ENCODE assay signal across 22 mouse cellular contexts in genomic region chr3:86954521-86954920, GRCm38 (mm10). TPM values are rescaled to one million over a fixed set of nuclear protein-coding genes. Genes with fewer than 3 reads are reported as not detected.
A peak's percentile ranks its signal among the peaks of the same experiment; 100 is the strongest.
DNase-seq lines count a peak whose midpoint lies in the region; ATAC-seq lines count a peak whose summit lies in the region.
"Had no signal": no experiment of that assay in that cellular context is flagged by ENCODE, and none has a peak within 500 bp of the region (broad histone marks: within the 10 kb centered on the region; RNA-seq: fewer than 3 reads in every experiment).

No protein-coding gene starts in this region.

- H3K9me3 ChIP-seq in liver, embryonic 11.5 days (ENCODE audit: control insufficient read depth, low read length): peaks cover 3% of the 10 kb centered on the region; the same call in 1 of the 2 replicates
- no peaks in the 10 kb centered on the region for H3K9me3 ChIP-seq in liver, embryonic 16.5 days (replicated peaks; ENCODE audit: control insufficient read depth, low read length)
- H3K9me3 ChIP-seq: limb, embryonic 10.5 days had no signal

- no peaks in the 10 kb centered on the region for H3K4me1 ChIP-seq in liver, embryonic 11.5 days (replicated peaks; ENCODE audit: control insufficient read depth, insufficient read depth, low read length)
- H3K4me1 ChIP-seq in liver, embryonic 16.5 days (ENCODE audit: control insufficient read depth, low read depth, low read length): no peaks in the 10 kb centered on the region
- H3K4me1 ChIP-seq: embryonic facial prominence, embryonic 13.5 days; heart, embryonic 15.5 days; neural tube, embryonic 12.5 days had no signal

- H3K4me2 ChIP-seq in liver, embryonic 11.5 days: no peak overlapping the region
- no peak overlapping the region for H3K4me2 ChIP-seq in liver, embryonic 16.5 days (ENCODE audit: low read depth, low read length)
- H3K4me2 ChIP-seq: embryonic facial prominence, embryonic 13.5 days; heart, embryonic 15.5 days; midbrain, embryonic 11.5 days; neural tube, embryonic 12.5 days had no signal

- H3K4me3 ChIP-seq in liver, embryonic 11.5 days (ENCODE audit: low read depth, low read length): no peak overlapping the region
- no peak overlapping the region for H3K4me3 ChIP-seq in liver, embryonic 16.5 days (ENCODE audit: low read depth, low read length)
- H3K4me3 ChIP-seq: embryonic facial prominence, embryonic 13.5 days; heart, embryonic 15.5 days; left cerebral cortex, adult 2 months; limb, embryonic 10.5 days; neural tube, embryonic 12.5 days had no signal

- no peak overlapping the region for H3K9ac ChIP-seq in liver, embryonic 11.5 days (ENCODE audit: low read depth, low read length)
- H3K9ac ChIP-seq in liver, embryonic 16.5 days (ENCODE audit: low read depth, low read length): no peak overlapping the region
- H3K9ac ChIP-seq: embryonic facial prominence, embryonic 13.5 days; heart, embryonic 15.5 days; liver, embryonic 14.5 days; neural tube, embryonic 12.5 days had no signal

- peak; percentile 9 for DNase-seq in adrenal gland, postnatal 10 days
- no peak for DNase-seq in adrenal gland, adult 18-20 months (ENCODE audit: low spot score in 2 of 2)
- DNase-seq in liver: peak; percentile 16
- no peak for DNase-seq in liver, embryonic 11.5 days (ENCODE audit: low spot score)
- DNase-seq in embryo, embryonic 10 days (ENCODE audit: low spot score): peak; percentile 33
- DNase-seq in layer of hippocampus, postnatal 10 days (ENCODE audit: low spot score in 2 of 2): no peak
- DNase-seq in spleen, postnatal 10 days (ENCODE audit: low spot score in 2 of 2): no peak
- DNase-seq: cerebellum, adult 18-20 months; cerebellum, postnatal 36 days; gastrocnemius, postnatal 36 days; thymus, postnatal 25 days had no signal

- peaks cover 2% of the 10 kb centered on the region; the same call in 1 of the 2 replicates for H3K36me3 ChIP-seq in liver, embryonic 11.5 days (ENCODE audit: control insufficient read depth, insufficient read depth, low read length)
- no peaks in the 10 kb centered on the region for H3K36me3 ChIP-seq in liver, embryonic 16.5 days (ENCODE audit: control insufficient read depth, insufficient read depth)
- H3K36me3 ChIP-seq: embryonic facial prominence, embryonic 13.5 days; heart, embryonic 15.5 days; limb, embryonic 10.5 days; neural tube, embryonic 12.5 days had no signal

- H3K27ac ChIP-seq in liver, embryonic 11.5 days (ENCODE audit: low read depth, low read length): no peak overlapping the region
- H3K27ac ChIP-seq in liver, embryonic 16.5 days (ENCODE audit: low read length): no peak overlapping the region
- H3K27ac ChIP-seq: embryonic facial prominence, embryonic 13.5 days; heart, embryonic 15.5 days; left cerebral cortex, adult 2 months; limb, embryonic 10.5 days; liver, embryonic 14.5 days; macrophage; neural tube, embryonic 12.5 days had no signal

- 48% methylated on average over 1 of the region's 1 CpGs for WGBS in liver, embryonic 11.5 days
- WGBS in liver, embryonic 16.5 days (ENCODE audit: insufficient replicate concordance): 56% methylated on average over 1 of the region's 1 CpGs

- H3K27me3 ChIP-seq in liver, embryonic 11.5 days (replicated peaks; ENCODE audit: control insufficient read depth, insufficient read depth, low read length): no peaks in the 10 kb centered on the region
- no peaks in the 10 kb centered on the region for H3K27me3 ChIP-seq in liver, embryonic 16.5 days (ENCODE audit: control insufficient read depth, insufficient read depth, low read depth, low read length)
- H3K27me3 ChIP-seq: embryonic facial prominence, embryonic 13.5 days; heart, embryonic 15.5 days; neural tube, embryonic 12.5 days had no signal

- ATAC-seq in liver, embryonic 11.5 days (replicated peaks; ENCODE audit: low FRiP score): no peak
- peak; percentile 37; the same call in 1 of the 2 replicates for ATAC-seq in liver, embryonic 16.5 days (ENCODE audit: low read depth)
- ATAC-seq: CD4-positive, CD25-positive, alpha-beta regulatory T cell, adult 4 months; forebrain, embryonic 14.5 days had no signal

RNA-seq across cellular contexts. Expression of gene Dclk2, which starts 33.9 kb away (rescaled TPM):
- 10 to 100 TPM in 1 of 2 experiments, 1 to 10 TPM in 1; 7.7 to 12.6 TPM for total RNA-seq in adrenal gland, postnatal 10 days (2021)
- 1 to 10 TPM; 6.0 to 6.5 TPM for total RNA-seq in adrenal gland, adult 18-20 months (2021)
- polyA plus RNA-seq in liver, embryonic 11.5 days (2014; fragmentation: Nextera tagmentation; extraction: Ambion mirVana): 6.6 and 9.3 TPM in 2 replicates
- polyA plus RNA-seq in liver, embryonic 16.5 days (2015; fragmentation: Nextera tagmentation; extraction: Ambion mirVana): 14.9 and 16.0 TPM in 2 replicates
- 100 to 1,000 TPM; 141 to 146 TPM for total RNA-seq in layer of hippocampus, postnatal 10 days (2021)

RNA-seq across cellular contexts. Expression of gene Cd1d1, which starts 44.7 kb away (rescaled TPM):
- total RNA-seq in adrenal gland, postnatal 10 days (2021): 100 to 1,000 TPM in 1 of 2 experiments, 10 to 100 TPM in 1; 88.3 to 121 TPM
- total RNA-seq in adrenal gland, adult 18-20 months (2021): 100 to 1,000 TPM in 1 of 2 experiments, 10 to 100 TPM in 1; 51.3 to 286 TPM
- polyA plus RNA-seq in liver, embryonic 11.5 days (2014; fragmentation: Nextera tagmentation; extraction: Ambion mirVana): 14.5 and 15.7 TPM in 2 replicates
- 7.3 and 8.0 TPM in 2 replicates for polyA plus RNA-seq in liver, embryonic 16.5 days (2015; fragmentation: Nextera tagmentation; extraction: Ambion mirVana)
- total RNA-seq in layer of hippocampus, postnatal 10 days (2021): 1 to 10 TPM; 3.8 to 4.3 TPM

Comparison
In these comparisons a context has a peak if more than half of its experiments do, and no peak if none do; other contexts are left out.
1. DNase-seq: peak in adrenal gland, postnatal 10 days (single experiment), liver (single experiment) and embryo, embryonic 10 days (single experiment); none in adrenal gland, adult 18-20 months (0 of 2), liver, embryonic 11.5 days (single experiment), layer of hippocampus, postnatal 10 days (0 of 2) and spleen, postnatal 10 days (0 of 2).
2. RNA of gene Dclk2, which starts 33.9 kb away (total RNA-seq): 141 to 146 TPM in layer of hippocampus, postnatal 10 days; 7.7 to 12.6 TPM in adrenal gland, postnatal 10 days and 6.0 to 6.5 TPM in adrenal gland, adult 18-20 months; every median in the first group is over 10 times any median in the second.
3. RNA of gene Cd1d1, which starts 44.7 kb away (total RNA-seq): 51.3 to 286 TPM in adrenal gland, adult 18-20 months and 88.3 to 121 TPM in adrenal gland, postnatal 10 days; 3.8 to 4.3 TPM in layer of hippocampus, postnatal 10 days; every median in the first group is over 4 times any median in the second.